Mouse (Mus musculus) lung, postnatal 0 days (tissue): ENCODE data around the gene Cxcr6. TPM values are rescaled to one million over a fixed set of nuclear protein-coding genes. Genes with fewer than 3 reads are reported as not detected.

ENCODE experiments used
- ATAC-seq: fragments of 200-750 bp; cut with Nextera tagmentation; 2 replicates; pipeline ENCODE4 v1.8.0; 2017; ENCODE audit warnings: moderate library complexity
- DNase-seq: peaks from one replicate; pipeline ENCODE4 v3.0.0-alpha.2; 2016; ENCODE audit warnings: low spot score
- H3K27ac ChIP-seq: fragments of 300-500 bp; sonication (generic); 2 replicates; pipeline ENCODE4 v1.5.1; 2014; ENCODE audit warnings: antibody characterized with exemption, mild to moderate bottlenecking, low read length, mixed read lengths
- H3K27me3 ChIP-seq: fragments of 300-500 bp; sonication (generic); replicated peaks from 2 replicates; pipeline ENCODE4 v1.6.1; 2014; ENCODE audit warnings: low read length, mixed read lengths; ENCODE audit not compliant: insufficient read depth
- H3K36me3 ChIP-seq: fragments of 300-500 bp; sonication (generic); 2 replicates; pipeline ENCODE4 v1.6.1; 2014; ENCODE audit warnings: low read length, mixed read lengths; ENCODE audit not compliant: insufficient read depth
- H3K4me1 ChIP-seq: fragments of 300-500 bp; sonication (generic); 2 replicates; pipeline ENCODE4 v1.6.1; 2014; ENCODE audit warnings: antibody characterized with exemption, low read depth, low read length, mixed read lengths; ENCODE audit not compliant: insufficient read depth
- H3K4me2 ChIP-seq: fragments of 300-500 bp; sonication (generic); replicated peaks from 2 replicates; pipeline ENCODE4 v1.6.1; 2014; ENCODE audit warnings: low read depth, mild to moderate bottlenecking, low read length, moderate library complexity, mixed read lengths
- H3K4me3 ChIP-seq: fragments of 300-500 bp; sonication (generic); 2 replicates; pipeline ENCODE4 v1.5.1; 2014; ENCODE audit warnings: low read depth, low read length
- H3K9ac ChIP-seq: fragments of 300-500 bp; sonication (generic); replicated peaks from 2 replicates; pipeline ENCODE4 v1.6.1; 2014; ENCODE audit warnings: low read depth, mild to moderate bottlenecking
- H3K9me3 ChIP-seq: fragments of 300-500 bp; sonication (generic); 2 replicates; pipeline ENCODE4 v1.6.1; 2016; ENCODE audit warnings: low read length, mixed read lengths
- CTCF ChIP-seq: IDR thresholded peaks from 2 replicates; pipeline ENCODE4 v1.5.1; 2016; ENCODE audit warnings: antibody characterized with exemption, mild to moderate bottlenecking
- EP300 ChIP-seq: IDR thresholded peaks from 2 replicates; pipeline ENCODE4 v1.6.1; 2016; ENCODE audit warnings: antibody characterized with exemption, mild to moderate bottlenecking, control low read depth
- WGBS: fragments of 180-500 bp; shearing (Covaris S2); extraction: QIAGEN DNeasy Blood & Tissue Kit; methylation state at CpG from one replicate; pipeline ENCODE4 v1.1.7; 2014; 5-methylcytosine and 5-hydroxymethylcytosine counted together
- polyA plus RNA-seq: library from polyadenylated mRNA; unstranded; fragments of >200 nt; fragmentation: Nextera tagmentation; extraction: Ambion mirVana; gene quantifications from 2 replicates; pipeline ENCODE4 v1.2.1, GENCODE M21; 2015

The Cxcr6 gene
- polyA plus RNA-seq, result 0.39 and 0.49 TPM in 2 replicates

DNA sequence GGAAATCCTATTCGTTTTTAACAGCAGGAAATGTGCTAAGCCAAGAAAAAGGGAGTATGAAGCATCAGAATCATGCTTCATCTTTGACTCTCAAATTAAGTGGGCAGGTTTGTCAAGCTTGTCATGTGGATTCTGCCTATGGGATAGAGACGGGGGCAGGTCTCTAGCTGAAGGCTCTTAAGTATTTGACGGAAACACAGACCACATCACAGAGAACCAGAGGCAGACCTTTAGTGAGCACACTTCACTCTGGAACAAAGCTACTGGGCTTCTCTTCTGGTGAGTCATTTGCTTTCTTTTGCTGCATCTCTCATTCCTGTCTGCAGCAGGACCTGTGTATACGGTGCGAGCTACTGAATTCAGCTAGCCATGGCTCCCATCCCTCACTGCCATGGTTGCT, at the start of gene Cxcr6:
Gene Cxcr6, plus strand, starts transcription at position 209 of the 400 bp plus-strand sequence.
- Histone ChIP-seq H3K4me2 (no peak within 1 kb of the TSS), H3K27me3 (no peaks in the 10 kb centered on the region), H3K9ac (no peak within 1 kb of the TSS), H3K4me3 (no peak within 1 kb of the TSS), H3K9me3 (no peaks in the 10 kb centered on the region), H3K27ac (no peak within 1 kb of the TSS), H3K36me3 (peaks cover 14% of the 10 kb centered on the region; the same call in 1 of the 2 replicates), H3K4me1 (no peaks in the 10 kb centered on the region)
- DNase-seq (no peak), ATAC-seq (no peak)
- no peak for TF ChIP-seq CTCF
- WGBS, result 83% methylated on average over 5 of the region's 5 CpGs

DNA sequence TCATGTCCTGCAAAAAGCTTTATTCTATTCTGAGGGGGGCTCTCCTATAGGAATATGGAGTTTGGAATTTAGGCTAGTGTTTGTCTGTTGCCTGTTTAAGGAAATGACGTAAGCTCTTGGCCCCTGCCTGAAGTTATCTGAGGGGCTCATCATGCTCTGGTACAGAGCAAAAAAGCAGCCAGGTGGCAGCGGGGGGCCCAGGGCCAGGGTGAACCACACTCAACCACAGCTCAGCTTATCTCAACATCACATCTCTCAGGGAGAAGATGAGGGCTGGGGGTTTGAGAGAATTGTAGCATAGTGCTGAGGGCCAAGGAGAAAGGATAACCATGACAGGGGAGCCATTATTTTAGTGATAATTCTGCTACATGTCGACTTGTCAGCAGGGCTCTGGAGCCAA, 49.5 kb upstream of the Cxcr6 start:
- no peaks in the 10 kb centered on the region for H3K36me3 ChIP-seq
- no peak overlapping the region for H3K27ac ChIP-seq
- 65% methylated on average over 3 of the region's 3 CpGs for WGBS
- H3K4me2 ChIP-seq, result no peak overlapping the region
- DNase-seq, result no peak
- H3K9ac ChIP-seq, result no peak overlapping the region
- no peak for ATAC-seq
- no peak overlapping the region for H3K4me3 ChIP-seq
- TF ChIP-seq EP300 (no peak), CTCF (no peak)
- H3K4me1 ChIP-seq, result no peaks in the 10 kb centered on the region
- no peaks in the 10 kb centered on the region for H3K9me3 ChIP-seq
- no peaks in the 10 kb centered on the region for H3K27me3 ChIP-seq

DNA sequence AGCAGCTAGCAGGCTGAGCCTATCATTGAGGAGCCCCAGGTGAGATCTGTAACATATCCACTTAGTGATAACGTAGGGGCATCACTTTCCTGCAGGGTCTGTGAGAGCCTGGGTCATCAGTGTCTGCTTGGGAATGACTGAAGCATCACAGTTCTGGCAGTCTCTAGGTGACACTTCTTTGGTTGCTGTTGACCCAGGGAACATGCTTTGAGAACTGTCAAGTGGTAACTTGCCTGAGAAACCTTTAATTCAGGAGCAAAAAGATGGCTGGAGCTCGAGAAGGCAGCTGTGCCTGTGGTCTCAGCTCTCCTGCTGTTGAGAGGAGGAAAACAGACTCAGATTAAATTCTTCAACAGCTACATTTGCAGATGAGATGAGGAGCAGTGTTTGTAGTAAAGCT, 48.9 kb upstream of the Cxcr6 start:
- WGBS, result 40% methylated on average over 2 of the region's 2 CpGs
- no peak for DNase-seq
- no peaks in the 10 kb centered on the region for H3K4me1 ChIP-seq
- no peak overlapping the region for H3K27ac ChIP-seq
- no peak for ATAC-seq
- no peak for TF ChIP-seq EP300
- no peak for TF ChIP-seq CTCF
- H3K4me2 ChIP-seq, result no peak overlapping the region
- no peak overlapping the region for H3K4me3 ChIP-seq
- H3K27me3 ChIP-seq, result no peaks in the 10 kb centered on the region
- H3K9ac ChIP-seq, result no peak overlapping the region
- no peaks in the 10 kb centered on the region for H3K36me3 ChIP-seq
- no peaks in the 10 kb centered on the region for H3K9me3 ChIP-seq

DNA sequence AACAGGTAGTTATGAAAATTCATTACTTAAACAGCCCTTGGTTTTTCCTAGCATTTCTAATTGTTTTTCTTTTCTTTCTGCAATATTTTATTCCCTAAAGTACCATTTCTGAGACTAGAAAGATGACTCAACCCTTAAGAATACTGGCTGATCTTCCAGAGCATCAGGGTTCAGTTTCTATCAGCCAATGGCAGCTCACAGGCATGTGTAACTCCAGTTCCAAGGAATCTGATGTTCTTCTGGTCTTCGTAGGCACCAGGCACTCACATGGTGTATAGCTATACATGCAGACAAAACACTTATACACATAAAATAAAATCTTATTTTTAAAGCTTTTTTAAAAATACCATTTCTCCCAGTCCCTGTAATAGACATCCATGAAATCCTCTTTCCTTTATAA, 48.1 kb upstream of the Cxcr6 start:
- TF ChIP-seq CTCF (no peak), EP300 (no peak)
- Histone ChIP-seq H3K9me3 (no peaks in the 10 kb centered on the region), H3K4me2 (no peak overlapping the region), H3K9ac (no peak overlapping the region), H3K27me3 (no peaks in the 10 kb centered on the region), H3K36me3 (no peaks in the 10 kb centered on the region), H3K4me1 (no peaks in the 10 kb centered on the region), H3K4me3 (no peak overlapping the region), H3K27ac (no peak overlapping the region)
- ATAC-seq, result no peak
- WGBS, result 58% methylated on average over 1 of the region's 1 CpGs
- no peak for DNase-seq

DNA sequence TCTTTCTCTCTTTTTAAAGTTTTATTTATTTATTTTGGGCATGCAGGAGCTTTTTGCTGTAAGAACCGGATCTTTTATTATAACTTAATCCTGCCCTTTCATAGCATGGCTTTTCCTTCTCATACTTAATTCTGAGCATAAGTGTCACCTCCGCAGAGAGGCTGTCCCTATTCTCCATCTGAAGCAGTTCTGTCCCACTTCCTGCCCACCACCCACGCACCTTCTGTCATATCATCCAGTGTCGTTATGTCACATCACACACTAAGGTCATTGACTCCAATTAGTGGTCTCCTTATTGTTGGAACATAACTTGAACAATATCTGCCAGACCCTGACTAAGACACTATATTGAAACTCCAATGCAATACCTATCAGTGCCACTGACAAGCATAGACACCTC, 47.6 kb upstream of the Cxcr6 start:
- H3K36me3 ChIP-seq, result no peaks in the 10 kb centered on the region
- no peaks in the 10 kb centered on the region for H3K27me3 ChIP-seq
- no peaks in the 10 kb centered on the region for H3K9me3 ChIP-seq
- DNase-seq (no peak), ATAC-seq (no peak)
- no peaks in the 10 kb centered on the region for H3K4me1 ChIP-seq
- TF ChIP-seq EP300, result no peak
- TF ChIP-seq CTCF, result no peak
- 39% methylated on average over 4 of the region's 4 CpGs for WGBS
- no peak overlapping the region for H3K27ac ChIP-seq
- no peak overlapping the region for H3K4me3 ChIP-seq
- H3K9ac ChIP-seq, result no peak overlapping the region
- no peak overlapping the region for H3K4me2 ChIP-seq

DNA sequence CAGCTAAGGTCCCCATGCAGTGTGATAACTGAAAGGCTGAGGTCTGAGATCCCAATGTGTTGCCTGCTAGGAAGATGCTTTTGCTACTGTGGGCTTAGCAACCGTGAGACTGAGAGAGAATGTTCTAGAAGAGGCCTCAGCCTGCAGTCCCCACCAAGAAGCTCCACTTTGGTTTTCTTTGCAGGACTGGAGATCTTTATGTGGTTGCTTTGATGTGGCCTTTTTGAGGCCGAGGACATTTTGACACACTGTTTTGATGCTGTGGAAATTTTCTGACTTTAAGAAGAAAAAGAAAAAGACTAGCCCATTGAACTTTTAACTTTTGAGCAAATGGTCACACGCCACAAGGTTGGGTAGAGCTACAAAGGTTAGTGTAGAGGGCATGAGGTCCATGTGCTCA, 45.5 kb upstream of the Cxcr6 start:
- Histone ChIP-seq H3K27ac (no peak overlapping the region), H3K36me3 (no peaks in the 10 kb centered on the region), H3K4me3 (no peak overlapping the region), H3K4me2 (no peak overlapping the region), H3K27me3 (no peaks in the 10 kb centered on the region), H3K4me1 (no peaks in the 10 kb centered on the region), H3K9ac (no peak overlapping the region), H3K9me3 (no peaks in the 10 kb centered on the region)
- DNase-seq (no peak), ATAC-seq (no peak)
- no peak for TF ChIP-seq CTCF
- no peak for TF ChIP-seq EP300
- WGBS, result 85% methylated on average over 3 of the region's 3 CpGs

DNA sequence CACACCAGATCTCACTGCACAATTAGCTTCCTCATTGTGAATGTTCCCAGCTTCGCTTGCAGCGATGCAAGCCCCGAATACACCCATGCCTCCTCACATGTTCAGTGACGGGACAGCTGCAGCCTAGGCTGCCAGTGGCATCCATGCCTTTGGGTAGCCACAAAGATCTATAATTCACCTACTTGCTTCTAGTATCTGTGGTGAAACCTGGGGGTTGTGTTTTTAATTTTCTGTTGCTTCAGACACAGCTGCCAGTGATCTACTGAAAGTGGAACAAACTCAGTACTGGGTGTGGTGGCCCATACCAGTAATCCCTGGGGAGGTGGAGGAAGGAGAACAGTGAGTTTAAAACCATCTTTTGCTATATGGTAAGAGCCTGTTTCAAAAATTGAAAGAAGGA, 43.4 kb upstream of the Cxcr6 start:
- no peak overlapping the region for H3K4me2 ChIP-seq
- H3K27me3 ChIP-seq, result no peaks in the 10 kb centered on the region
- WGBS, result 65% methylated on average over 4 of the region's 4 CpGs
- no peaks in the 10 kb centered on the region for H3K4me1 ChIP-seq
- no peak for ATAC-seq
- H3K9ac ChIP-seq, result no peak overlapping the region
- H3K9me3 ChIP-seq, result no peaks in the 10 kb centered on the region
- no peaks in the 10 kb centered on the region for H3K36me3 ChIP-seq
- no peak for TF ChIP-seq CTCF
- TF ChIP-seq EP300, result no peak
- DNase-seq, result no peak
- H3K4me3 ChIP-seq, result no peak overlapping the region
- H3K27ac ChIP-seq, result no peak overlapping the region
